Mouse (Mus musculus) gastrocnemius, postnatal 36 days (tissue): Measurements from ENCODE around the gene Dvl3. TPM values are rescaled to one million over a fixed set of nuclear protein-coding genes. Genes with fewer than 3 reads are reported as not detected.
"Not testable (repeated sequence)": the region's sequence is repeated elsewhere in the genome, so short reads cannot be mapped to it uniquely, and the experiment has no call there.

Source experiments
- DNase-seq, 2 experiments: peaks; one replicate each; pipeline ENCODE4 v3.0.0; 2022
- intact Hi-C: fragments of 180-260 bp; cut with DNase I; formaldehyde crosslinking; loops from one replicate; pipeline ENCODE4 v1.15.1; 2025
- long read RNA-seq, 2 experiments: library from polyadenylated mRNA; stranded (forward); transcript quantifications; one replicate each; pipeline ENCODE4 v2.0.0; 2021
- total RNA-seq, 2 experiments: library from RNA; stranded (reverse); gene quantifications; 2 replicates each; pipeline ENCODE4 v1.2.3; 2021

The Dvl3 gene
- 10 to 100 TPM; 27.8 to 28.8 TPM for total RNA-seq
- long read RNA-seq, experiment 1, partial matches to known transcripts, result 0 of 3 reads
- long read RNA-seq, experiment 1, other reads (novel, unspliced or antisense), result 2 of 3 reads
- long read RNA-seq, experiment 2, partial matches to known transcripts, result 0 of 8 reads
- long read RNA-seq, experiment 2, other reads (novel, unspliced or antisense), result 5 of 8 reads

GRCm38 (mm10) chr16:20516726-20517201 is at the start of gene Dvl3:
TSS of gene Dvl3 (plus strand) at chr16:20516982.
- intact Hi-C loops, result no loop called here
- DNase-seq, result peak; percentile 84 to 89

GRCm38 (mm10) chr16:20470981-20471380 is 45.8 kb upstream of the Dvl3 start:
- intact Hi-C loops, result no loop called here

GRCm38 (mm10) chr16:20471686-20472085 is 45.1 kb upstream of the Dvl3 start:
- DNase-seq, result no peak
- intact Hi-C loops, result no loop called here

More at GRCm38 (mm10) chr16:20470981-20471380, 45.8 kb upstream of the Dvl3 start:
- DNase-seq, result no peak

GRCm38 (mm10) chr16:20473748-20474147 is 43.0 kb upstream of the Dvl3 start:
- intact Hi-C loops, result no loop called here
- DNase-seq, result no peak

GRCm38 (mm10) chr16:20474211-20474610 is 42.6 kb upstream of the Dvl3 start:
- DNase-seq, result no peak

GRCm38 (mm10) chr16:20474786-20475185 is 42.0 kb upstream of the Dvl3 start:
- intact Hi-C loops, result no loop called here
- DNase-seq, result no peak

More at GRCm38 (mm10) chr16:20474211-20474610, 42.6 kb upstream of the Dvl3 start:
- intact Hi-C loops, result no loop called here

- intact Hi-C loops, result no loop called here
- DNase-seq, result no peak
These were observed 41.4 kb upstream of the Dvl3 start for GRCm38 (mm10) chr16:20475335-20475734.

GRCm38 (mm10) chr16:20476857-20477256 is 39.9 kb upstream of the Dvl3 start:
- intact Hi-C loops, result no loop called here
- no peak for DNase-seq

GRCm38 (mm10) chr16:20477270-20477669 is 39.5 kb upstream of the Dvl3 start:
- no peak for DNase-seq
- intact Hi-C loops, result no loop called here

GRCm38 (mm10) chr16:20478504-20478903 is 38.3 kb upstream of the Dvl3 start:
- intact Hi-C loops, result no loop called here

GRCm38 (mm10) chr16:20479026-20479760 is 37.6 kb upstream of the Dvl3 start:
- intact Hi-C loops, DNase-seq: not testable (repeated sequence)

More at GRCm38 (mm10) chr16:20478504-20478903, 38.3 kb upstream of the Dvl3 start:
- no peak for DNase-seq

GRCm38 (mm10) chr16:20480115-20480514 is 36.7 kb upstream of the Dvl3 start:
- intact Hi-C loops, result loop anchor here (10.0 kb wide), 1 partner anchor 265 kb away; no protein-coding TSS in a partner anchor
- DNase-seq, result no peak

- no peak for DNase-seq
- intact Hi-C loops, result loop anchor here (10.0 kb wide), 1 partner anchor 267 kb away; no protein-coding TSS in a partner anchor
These were observed 35.0 kb upstream of the Dvl3 start for GRCm38 (mm10) chr16:20481746-20482145.

- intact Hi-C loops, result loop anchor here (10.0 kb wide), 1 partner anchor 269 kb away; no protein-coding TSS in a partner anchor
- not testable (repeated sequence) for DNase-seq
These were observed 33.1 kb upstream of the Dvl3 start for GRCm38 (mm10) chr16:20483716-20484115.

GRCm38 (mm10) chr16:20485061-20485460 is 31.7 kb upstream of the Dvl3 start:
- DNase-seq, result no peak
- intact Hi-C loops, result loop anchor here (10.0 kb wide), 1 partner anchor 270 kb away; no protein-coding TSS in a partner anchor

GRCm38 (mm10) chr16:20486048-20486447 is 30.7 kb upstream of the Dvl3 start:
- no peak for DNase-seq
- intact Hi-C loops, result loop anchor here (10.0 kb wide), 1 partner anchor 271 kb away; no protein-coding TSS in a partner anchor

- intact Hi-C loops, result loop anchor here (10.0 kb wide), 1 partner anchor 273 kb away; no protein-coding TSS in a partner anchor
These were observed 28.6 kb upstream of the Dvl3 start for GRCm38 (mm10) chr16:20488151-20488550.

GRCm38 (mm10) chr16:20488751-20489150 is 28.0 kb upstream of the Dvl3 start:
- intact Hi-C loops, result loop anchor here (10.0 kb wide), 1 partner anchor 274 kb away; no protein-coding TSS in a partner anchor
- not testable (repeated sequence) for DNase-seq

More at GRCm38 (mm10) chr16:20488151-20488550, 28.6 kb upstream of the Dvl3 start:
- DNase-seq, result no peak

- DNase-seq, result no peak
- intact Hi-C loops, result loop anchor here (10.0 kb wide), 1 partner anchor 274 kb away; no protein-coding TSS in a partner anchor
These were observed 27.5 kb upstream of the Dvl3 start for GRCm38 (mm10) chr16:20489233-20489632.

- DNase-seq, result no peak
- intact Hi-C loops, result no loop called here
These were observed 26.2 kb upstream of the Dvl3 start for GRCm38 (mm10) chr16:20490581-20490980.

- DNase-seq, result no peak
- intact Hi-C loops, result no loop called here
These were observed 25.5 kb upstream of the Dvl3 start for GRCm38 (mm10) chr16:20491301-20491700.
